Mouse (Mus musculus) midbrain, postnatal 0 days (tissue): Measurements from ENCODE around the gene Rpl18a. TPM values are rescaled to one million over a fixed set of nuclear protein-coding genes. Genes with fewer than 3 reads are reported as not detected.

Source experiments
- ATAC-seq: fragments of 200-750 bp; cut with Nextera tagmentation; 2 replicates; pipeline ENCODE4 v1.8.0; 2017; ENCODE audit warnings: moderate number of reproducible peaks, mild to moderate bottlenecking, moderate TSS enrichment, moderate library complexity; ENCODE audit not compliant: low FRiP score
- DNase-seq: peaks from one replicate; pipeline ENCODE4 v3.0.0-alpha.2; 2015; ENCODE audit warnings: low spot score
- H3K27ac ChIP-seq: fragments of 300-500 bp; sonication (generic); 2 replicates; pipeline ENCODE4 v1.5.1; 2014; ENCODE audit warnings: low read depth, mild to moderate bottlenecking, low read length, mixed read lengths
- H3K27me3 ChIP-seq: fragments of 300-500 bp; sonication (generic); 2 replicates; pipeline ENCODE4 v1.6.1; 2014; ENCODE audit warnings: low read length, control low read depth, mixed read lengths; ENCODE audit not compliant: insufficient read depth
- H3K36me3 ChIP-seq: fragments of 300-500 bp; sonication (generic); 2 replicates; pipeline ENCODE4 v1.6.1; 2014; ENCODE audit warnings: low read length, control low read depth, mixed read lengths; ENCODE audit not compliant: insufficient read depth
- H3K4me1 ChIP-seq: fragments of 300-500 bp; sonication (generic); 2 replicates; pipeline ENCODE4 v1.6.1; 2014; ENCODE audit warnings: mild to moderate bottlenecking, control low read depth, antibody characterized with exemption, low read length, mixed read lengths; ENCODE audit not compliant: insufficient read depth
- H3K4me2 ChIP-seq: fragments of 300-500 bp; sonication (generic); 2 replicates; pipeline ENCODE4 v1.6.1; 2014; ENCODE audit warnings: low read depth, mild to moderate bottlenecking, low read length, mixed read lengths; ENCODE audit not compliant: poor library complexity, severe bottlenecking
- H3K4me3 ChIP-seq: fragments of 300-500 bp; sonication (generic); 2 replicates; pipeline ENCODE4 v1.5.1; 2014; ENCODE audit warnings: low read depth, mild to moderate bottlenecking, low read length, moderate library complexity
- H3K9ac ChIP-seq: fragments of 300-500 bp; sonication (generic); replicated peaks from 2 replicates; pipeline ENCODE4 v1.6.1; 2014; ENCODE audit warnings: mild to moderate bottlenecking, low read length, moderate library complexity, mixed read lengths; ENCODE audit not compliant: poor library complexity, severe bottlenecking
- H3K9me3 ChIP-seq: fragments of 300-500 bp; sonication (generic); 2 replicates; pipeline ENCODE4 v1.6.1; 2016; ENCODE audit warnings: low read length, control low read depth
- CTCF ChIP-seq: IDR thresholded peaks from 2 replicates; pipeline ENCODE4 v1.5.1; 2016; ENCODE audit warnings: antibody characterized with exemption, mild to moderate bottlenecking
- WGBS: fragments of 180-500 bp; shearing (Covaris S2); extraction: QIAGEN DNeasy Blood & Tissue Kit; methylation state at CpG from one replicate; pipeline ENCODE4 v1.1.7; 2014; 5-methylcytosine and 5-hydroxymethylcytosine counted together
- polyA plus RNA-seq: library from polyadenylated mRNA; unstranded; fragments of >200 nt; fragmentation: Nextera tagmentation; extraction: Ambion mirVana; gene quantifications from 2 replicates; pipeline ENCODE4 v1.2.1, GENCODE M21; 2015
- total RNA-seq: library from RNA; depleted of rRNA; stranded (reverse); fragments of >200 nt; gene quantifications from 2 replicates; pipeline ENCODE4 v1.2.3, GENCODE M21; 2014; rRNA removed

The Rpl18a gene
- total RNA-seq (1,447 and 1,819 TPM in 2 replicates), polyA plus RNA-seq (2,274 and 2,285 TPM in 2 replicates)

DNA sequence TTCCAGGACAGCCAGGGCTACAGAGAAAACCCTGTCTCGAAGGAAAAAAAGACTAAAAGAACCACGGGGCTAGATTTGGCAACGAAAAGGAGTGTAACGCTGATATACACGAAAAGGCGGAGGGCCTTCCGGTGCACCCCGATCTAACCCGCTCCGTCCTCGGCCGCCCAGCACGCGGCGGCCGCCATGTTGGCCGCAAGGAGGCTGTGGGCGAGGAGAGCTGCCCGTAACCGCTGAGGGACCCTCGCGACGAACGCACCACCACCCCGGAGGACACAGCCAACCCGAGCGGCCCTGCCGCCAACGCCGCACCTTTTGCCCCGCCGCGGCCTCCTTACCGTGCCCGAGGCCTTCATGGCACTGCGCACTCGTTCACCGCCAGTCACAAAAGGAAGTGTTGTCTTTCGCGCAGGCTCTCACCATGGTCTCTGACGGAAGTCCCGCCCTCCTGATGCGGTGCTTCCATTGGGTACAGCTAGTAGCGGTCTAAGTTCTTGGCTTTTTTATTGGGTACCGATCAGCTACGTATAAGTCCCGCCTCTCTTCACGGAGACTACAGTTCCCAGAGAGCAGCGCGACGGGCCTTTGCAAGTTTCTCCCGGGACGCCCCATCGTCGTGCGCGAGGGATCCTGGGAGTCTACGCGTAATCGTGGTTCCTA, at the start of gene Rpl18a:
Gene Rpl18a, minus strand, starts transcription at position 392 of the 660 bp plus-strand sequence.
- TF ChIP-seq CTCF = 0 out of 2 replicates have a peak, but pooled peaks have one; percentile 20
- DNase-seq = peak; percentile 100
- peak; percentile 97 for ATAC-seq
- peak within 1 kb of the TSS; percentile 74 for H3K27ac ChIP-seq
- peaks cover 21% of the 10 kb centered on the region for H3K36me3 ChIP-seq
- H3K4me1 ChIP-seq = 0 out of 2 replicates have a peak, but pooled peaks cover 2% of the 10 kb centered on the region
- under 1% methylated on average over 60 of the region's 60 CpGs for WGBS
- peak within 1 kb of the TSS; percentile 67 for H3K4me3 ChIP-seq
- H3K9ac ChIP-seq = peak within 1 kb of the TSS; percentile 86
- no peaks in the 10 kb centered on the region for H3K9me3 ChIP-seq
- peak within 1 kb of the TSS; percentile 82 for H3K4me2 ChIP-seq
- H3K27me3 ChIP-seq = peaks cover 9% of the 10 kb centered on the region

DNA sequence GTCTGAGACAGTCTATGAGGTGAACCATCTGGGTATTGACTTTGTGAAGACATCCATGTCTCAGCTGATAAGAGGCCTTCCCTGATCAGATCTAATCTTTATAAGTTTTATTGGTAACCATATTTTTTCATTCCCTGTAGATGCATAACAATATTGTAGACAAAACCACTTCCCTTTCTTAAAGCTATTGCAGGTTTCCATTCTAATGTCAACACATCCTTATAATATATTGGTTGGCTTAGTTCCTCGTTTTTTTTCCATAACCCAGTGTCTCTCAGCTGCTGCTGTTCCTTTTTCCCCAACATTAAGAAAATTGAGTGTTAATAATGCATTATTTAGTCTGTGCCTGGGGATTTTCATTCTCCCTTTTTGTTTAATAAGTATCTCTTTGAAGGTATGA, 46.0 kb upstream of the Rpl18a start:
- Histone ChIP-seq H3K9ac (no peak overlapping the region), H3K4me2 (no peak overlapping the region), H3K4me1 (no peaks in the 10 kb centered on the region), H3K9me3 (no peaks in the 10 kb centered on the region), H3K27ac (no peak overlapping the region), H3K27me3 (no peaks in the 10 kb centered on the region), H3K4me3 (no peak overlapping the region), H3K36me3 (no peaks in the 10 kb centered on the region)
- DNase-seq = no peak
- no peak for TF ChIP-seq CTCF
- no peak for ATAC-seq
- 35% methylated on average over 1 of the region's 1 CpGs for WGBS

DNA sequence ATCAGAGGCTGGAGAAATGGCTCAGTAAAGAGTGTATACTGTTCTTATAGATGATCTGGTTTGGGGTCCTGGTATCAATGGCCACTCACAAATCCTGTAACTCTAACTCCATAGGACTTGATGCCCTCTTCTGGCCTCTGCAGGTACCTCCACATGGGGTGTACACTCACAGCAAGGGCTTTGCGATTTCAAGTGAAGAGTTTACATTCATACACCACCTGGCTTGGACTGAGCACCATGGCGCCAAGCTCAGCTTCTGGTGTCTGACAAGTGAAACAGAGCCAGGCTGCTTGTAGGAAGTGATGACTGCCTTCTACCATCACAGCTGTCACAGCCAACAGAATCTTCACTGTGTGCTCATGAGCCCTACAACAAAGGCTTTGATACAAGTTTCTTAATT, 44.3 kb upstream of the Rpl18a start:
- Histone ChIP-seq H3K27ac (no peak overlapping the region), H3K27me3 (no peaks in the 10 kb centered on the region), H3K4me3 (no peak overlapping the region), H3K9ac (no peak overlapping the region), H3K9me3 (no peaks in the 10 kb centered on the region), H3K4me2 (no peak overlapping the region), H3K4me1 (no peaks in the 10 kb centered on the region), H3K36me3 (no peaks in the 10 kb centered on the region)
- no peak for ATAC-seq
- no peak for TF ChIP-seq CTCF
- no peak for DNase-seq
- 70% methylated on average over 2 of the region's 2 CpGs for WGBS

DNA sequence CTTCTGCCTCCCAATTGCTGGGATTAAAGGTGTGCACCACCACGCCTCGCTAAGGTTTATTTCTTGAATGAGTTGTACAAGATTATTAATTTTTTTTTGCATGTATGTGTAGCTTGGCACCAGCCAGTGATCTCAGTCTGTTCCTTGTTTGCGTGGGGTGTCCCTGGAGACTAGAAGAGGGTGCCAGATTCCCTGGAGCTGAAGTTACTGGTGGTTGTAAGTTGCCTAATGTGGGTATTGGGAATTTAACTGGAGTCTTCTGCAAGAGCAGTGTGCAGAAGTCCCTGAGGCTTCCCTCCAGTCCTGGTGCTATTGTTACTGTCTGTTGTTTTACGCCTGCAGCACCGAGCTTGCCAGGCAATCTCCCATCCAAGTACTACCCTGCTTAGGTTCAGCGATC, 40.0 kb upstream of the Rpl18a start:
- TF ChIP-seq CTCF = no peak
- no peak overlapping the region for H3K27ac ChIP-seq
- H3K4me3 ChIP-seq = no peak overlapping the region
- no peak for DNase-seq
- no peak overlapping the region for H3K4me2 ChIP-seq
- no peak overlapping the region for H3K9ac ChIP-seq
- H3K36me3 ChIP-seq = peaks cover 9% of the 10 kb centered on the region
- WGBS = 79% methylated on average over 6 of the region's 6 CpGs
- no peaks in the 10 kb centered on the region for H3K4me1 ChIP-seq
- no peaks in the 10 kb centered on the region for H3K9me3 ChIP-seq
- no peaks in the 10 kb centered on the region for H3K27me3 ChIP-seq
- ATAC-seq = no peak

DNA sequence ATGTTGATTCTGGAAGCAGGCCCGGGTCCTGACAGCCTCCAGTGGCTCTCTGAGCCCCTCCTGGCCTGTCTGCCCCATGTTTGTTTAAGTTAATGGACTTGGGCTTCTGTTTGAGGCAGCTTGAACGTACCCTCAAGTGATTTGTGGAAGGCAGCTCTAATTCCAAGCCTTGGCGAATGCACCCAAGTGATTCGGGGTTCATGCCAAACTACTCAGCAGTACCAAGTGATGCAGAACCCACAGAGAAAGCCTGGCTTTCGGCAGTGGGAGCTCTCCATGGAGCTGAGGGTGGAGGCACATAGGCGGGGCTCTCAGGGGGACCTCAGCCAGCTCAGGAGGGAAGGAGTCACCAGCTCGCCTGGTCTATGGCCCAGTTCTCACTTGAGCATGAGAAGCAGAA, 37.6 kb upstream of the Rpl18a start:
- Histone ChIP-seq H3K27me3 (no peaks in the 10 kb centered on the region), H3K36me3 (peaks cover 19% of the 10 kb centered on the region), H3K4me1 (no peaks in the 10 kb centered on the region), H3K27ac (no peak overlapping the region), H3K9ac (no peak overlapping the region), H3K9me3 (no peaks in the 10 kb centered on the region), H3K4me2 (no peak overlapping the region), H3K4me3 (no peak overlapping the region)
- DNase-seq = peak; percentile 32
- TF ChIP-seq CTCF = no peak
- 72% methylated on average over 7 of the region's 7 CpGs for WGBS
- ATAC-seq = no peak

DNA sequence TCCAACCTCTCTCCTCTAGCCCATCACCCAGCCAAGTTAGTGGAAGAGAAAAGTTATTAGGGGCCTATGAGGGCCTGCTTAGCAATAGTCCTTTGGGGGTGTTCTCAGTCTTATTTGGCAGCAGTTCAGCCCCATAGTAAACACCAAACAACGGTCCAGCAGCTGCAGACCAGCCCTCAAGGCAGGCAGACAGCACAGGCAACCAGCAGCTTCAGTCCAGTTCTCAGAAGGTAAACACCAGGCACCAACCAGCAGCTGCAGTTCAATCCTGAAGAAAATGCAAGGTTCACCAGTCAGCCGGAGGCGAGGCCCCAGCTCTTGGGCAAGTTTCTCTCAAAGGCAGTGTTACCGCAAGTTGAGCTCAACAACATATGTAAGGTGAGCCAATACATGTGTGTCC, 35.8 kb upstream of the Rpl18a start:
- H3K27me3 ChIP-seq = no peaks in the 10 kb centered on the region
- DNase-seq (no peak), ATAC-seq (no peak)
- no peak overlapping the region for H3K27ac ChIP-seq
- TF ChIP-seq CTCF = no peak
- no peak overlapping the region for H3K4me2 ChIP-seq
- no peaks in the 10 kb centered on the region for H3K4me1 ChIP-seq
- 91% methylated on average over 4 of the region's 4 CpGs for WGBS
- peaks cover 22% of the 10 kb centered on the region for H3K36me3 ChIP-seq
- H3K9ac ChIP-seq = no peak overlapping the region
- H3K9me3 ChIP-seq = no peaks in the 10 kb centered on the region
- no peak overlapping the region for H3K4me3 ChIP-seq
